Mouse (Mus musculus) embryonic fibroblast, embryonic 13.5 days (primary cell): Measurements from ENCODE around the gene Park7.

Source experiments
- CTCF ChIP-seq: IDR thresholded peaks from 2 replicates; pipeline ENCODE4 v1.5.1; 2011; ENCODE audit warnings: mild to moderate bottlenecking, control low read depth, low read length, moderate library complexity, borderline replicate concordance; ENCODE audit not compliant: insufficient read depth
- POLR2A ChIP-seq: IDR thresholded peaks from 2 replicates; pipeline ENCODE4 v1.6.1; 2011; ENCODE audit warnings: low read depth, mild to moderate bottlenecking, control low read depth, low read length, moderate library complexity

GRCm38 (mm10) chr4:150933503-150933902 lies 19.3 kb upstream of the Park7 start:
- no peak for TF ChIP-seq CTCF
- TF ChIP-seq POLR2A = no peak
